Mouse (Mus musculus) lung, postnatal 0 days (tissue): ENCODE results near the gene Smim27.

Source experiments
- CTCF ChIP-seq: IDR thresholded peaks from 2 replicates; pipeline ENCODE4 v1.5.1; 2016; ENCODE audit warnings: antibody characterized with exemption, mild to moderate bottlenecking
- EP300 ChIP-seq: IDR thresholded peaks from 2 replicates; pipeline ENCODE4 v1.6.1; 2016; ENCODE audit warnings: antibody characterized with exemption, mild to moderate bottlenecking, control low read depth

- TF ChIP-seq CTCF: no peak
- TF ChIP-seq EP300: no peak
Observed at GRCm38 (mm10) chr4:40233062-40233664, 36.2 kb upstream of the Smim27 start.
